Mouse (Mus musculus): Measurements from ENCODE around the gene Tmeff1. TPM values are rescaled to one million over a fixed set of nuclear protein-coding genes. Genes with fewer than 3 reads are reported as not detected.

Tmeff1 gene
- total and polyA plus RNA-seq, 3 experiments, result 4.9 to 11.7 (median 11.1) TPM

- H3K4me3 ChIP-seq, result no peak overlapping the region
- no peaks in the 10 kb centered on the region for H3K36me3 ChIP-seq (ENCODE audit: control insufficient read depth, insufficient read depth, low read length)
- no peak overlapping the region for H3K27ac ChIP-seq
- H3K27me3 ChIP-seq (ENCODE audit: control insufficient read depth, insufficient read depth, low read length), result no peaks in the 10 kb centered on the region
- intact Hi-C loops (cut with DNase I), result loop anchor here (5.0 kb wide), 1 partner anchor 73 kb away; the partner anchor contains the start of gene Tmeff1
- no peak overlapping the region for H3K9ac ChIP-seq (ENCODE audit: low read depth, low read length)
- no peaks in the 10 kb centered on the region for H3K79me2 ChIP-seq (replicated peaks; ENCODE audit: control insufficient read depth, insufficient read depth, low read length)
- DNase-seq, result no peak
- WGBS, result 78% methylated on average over 4 of the region's 4 CpGs
- H3K4me1 ChIP-seq (ENCODE audit: control insufficient read depth, insufficient read depth, low read length), result no peaks in the 10 kb centered on the region
- TF ChIP-seq CTCF (IDR thresholded peaks at IDR 0.05) (no peak), EP300 (IDR thresholded peaks at IDR 0.05; ENCODE audit: insufficient read depth, low read depth, low read length) (no peak), POLR2A (IDR thresholded peaks at IDR 0.05; ENCODE audit: insufficient read depth, low read depth, low read length) (no peak)
These were observed 75.2 kb downstream of the Tmeff1 start for GRCm38 (mm10) chr4:48660144-48660543.

GRCm38 (mm10) chr4:48660619-48661575 lies 75.9 kb downstream of the Tmeff1 start:
- H3K36me3 ChIP-seq (ENCODE audit: control insufficient read depth, insufficient read depth, low read length), result no peaks in the 10 kb centered on the region
- H3K4me3 ChIP-seq, result no peak overlapping the region
- H3K79me2 ChIP-seq (replicated peaks; ENCODE audit: control insufficient read depth, insufficient read depth, low read length), result no peaks in the 10 kb centered on the region
- DNase-seq, result no peak
- no peaks in the 10 kb centered on the region for H3K4me1 ChIP-seq (ENCODE audit: control insufficient read depth, insufficient read depth, low read length)
- H3K27me3 ChIP-seq (ENCODE audit: control insufficient read depth, insufficient read depth, low read length), result no peaks in the 10 kb centered on the region
- no peak for TF ChIP-seq POLR2A (IDR thresholded peaks at IDR 0.05; ENCODE audit: insufficient read depth, low read depth, low read length)
- TF ChIP-seq CTCF (IDR thresholded peaks at IDR 0.05), result no peak
- no peak for TF ChIP-seq EP300 (IDR thresholded peaks at IDR 0.05; ENCODE audit: insufficient read depth, low read depth, low read length)
- intact Hi-C loops (cut with DNase I), result loop anchor here (5.0 kb wide), 1 partner anchor 74 kb away; the partner anchor contains the start of gene Tmeff1
- H3K27ac ChIP-seq, result no peak overlapping the region
- no peak overlapping the region for H3K9ac ChIP-seq (ENCODE audit: low read depth, low read length)
- 85% methylated on average over 7 of the region's 7 CpGs for WGBS

GRCm38 (mm10) chr4:48663271-48663670 lies 78.3 kb downstream of the Tmeff1 start, which contains the start of gene Cavin4:
Gene Cavin4 (plus strand): TSS chr4:48663514.
- Histone ChIP-seq H3K4me3 (peak within 1 kb of the TSS; percentile 45), H3K27ac (peak within 1 kb of the TSS; percentile 92), H3K79me2 (replicated peaks; ENCODE audit: control insufficient read depth, insufficient read depth, low read length) (no peaks in the 10 kb centered on the region), H3K27me3 (ENCODE audit: control insufficient read depth, insufficient read depth, low read length) (no peaks in the 10 kb centered on the region), H3K9ac (ENCODE audit: low read depth, low read length) (peak within 1 kb of the TSS; percentile 25), H3K4me1 (ENCODE audit: control insufficient read depth, insufficient read depth, low read length) (no peaks in the 10 kb centered on the region), H3K36me3 (ENCODE audit: control insufficient read depth, insufficient read depth, low read length) (no peaks in the 10 kb centered on the region)
- TF ChIP-seq POLR2A (IDR thresholded peaks at IDR 0.05; ENCODE audit: insufficient read depth, low read depth, low read length), result peak; percentile 61; the same call in 1 of the 2 replicates
- no peak for TF ChIP-seq EP300 (IDR thresholded peaks at IDR 0.05; ENCODE audit: insufficient read depth, low read depth, low read length)
- 70% methylated on average over 10 of the region's 10 CpGs for WGBS
- intact Hi-C loops (cut with DNase I), result loop anchor here (5.0 kb wide), 1 partner anchor 76 kb away; the partner anchor contains the start of gene Tmeff1
- peak; percentile 52 to 78 for DNase-seq

- 67% methylated on average over 6 of the region's 6 CpGs for WGBS
- TF ChIP-seq CTCF (IDR thresholded peaks at IDR 0.05) (no peak), POLR2A (IDR thresholded peaks at IDR 0.05; ENCODE audit: insufficient read depth, low read depth, low read length) (no peak), EP300 (IDR thresholded peaks at IDR 0.05; ENCODE audit: insufficient read depth, low read depth, low read length) (no peak)
These were observed 79.0 kb downstream of the Tmeff1 start for GRCm38 (mm10) chr4:48664021-48664420.

GRCm38 (mm10) chr4:48667279-48667678 lies 82.3 kb downstream of the Tmeff1 start:
- no peak for DNase-seq
- intact Hi-C loops (cut with DNase I), result no loop called here
- Histone ChIP-seq H3K4me1 (ENCODE audit: control insufficient read depth, insufficient read depth, low read length) (no peaks in the 10 kb centered on the region), H3K79me2 (replicated peaks; ENCODE audit: control insufficient read depth, insufficient read depth, low read length) (no peaks in the 10 kb centered on the region), H3K4me3 (peak overlapping the region; percentile 16; the same call in 1 of the 2 replicates), H3K27ac (peak overlapping the region; percentile 49), H3K36me3 (ENCODE audit: control insufficient read depth, insufficient read depth, low read length) (no peaks in the 10 kb centered on the region), H3K27me3 (ENCODE audit: control insufficient read depth, insufficient read depth, low read length) (no peaks in the 10 kb centered on the region), H3K9ac (ENCODE audit: low read depth, low read length) (no peak overlapping the region)
- TF ChIP-seq EP300 (IDR thresholded peaks at IDR 0.05; ENCODE audit: insufficient read depth, low read depth, low read length), result no peak
- TF ChIP-seq POLR2A (IDR thresholded peaks at IDR 0.05; ENCODE audit: insufficient read depth, low read depth, low read length), result no peak
- TF ChIP-seq CTCF (IDR thresholded peaks at IDR 0.05), result no peak
- WGBS, result 72% methylated on average over 6 of the region's 6 CpGs

More at GRCm38 (mm10) chr4:48664021-48664420, 79.0 kb downstream of the Tmeff1 start:
- intact Hi-C loops (cut with DNase I), result loop anchor here (2.0 to 5.0 kb wide), 2 partner anchors 77 to 123 kb away; partner anchors contain the start of gene Tmeff1
- Histone ChIP-seq H3K79me2 (replicated peaks; ENCODE audit: control insufficient read depth, insufficient read depth, low read length) (no peaks in the 10 kb centered on the region), H3K36me3 (ENCODE audit: control insufficient read depth, insufficient read depth, low read length) (no peaks in the 10 kb centered on the region), H3K27ac (peak overlapping the region; percentile 92), H3K4me3 (peak overlapping the region; percentile 45), H3K9ac (ENCODE audit: low read depth, low read length) (peak overlapping the region; percentile 25), H3K4me1 (ENCODE audit: control insufficient read depth, insufficient read depth, low read length) (no peaks in the 10 kb centered on the region), H3K27me3 (ENCODE audit: control insufficient read depth, insufficient read depth, low read length) (no peaks in the 10 kb centered on the region)
- no peak for DNase-seq

Measured in heart, adult 2 months (tissue).